Mouse (Mus musculus) lung, postnatal 0 days (tissue): ENCODE data around the gene Diaph2. TPM values are rescaled to one million over a fixed set of nuclear protein-coding genes. Genes with fewer than 3 reads are reported as not detected.

Source experiments
- ATAC-seq: fragments of 200-750 bp; cut with Nextera tagmentation; 2 replicates; pipeline ENCODE4 v1.8.0; 2017; ENCODE audit warnings: moderate library complexity
- DNase-seq: peaks from one replicate; pipeline ENCODE4 v3.0.0-alpha.2; 2016; ENCODE audit warnings: low spot score
- H3K27ac ChIP-seq: fragments of 300-500 bp; sonication (generic); 2 replicates; pipeline ENCODE4 v1.5.1; 2014; ENCODE audit warnings: antibody characterized with exemption, mild to moderate bottlenecking, low read length, mixed read lengths
- H3K27me3 ChIP-seq: fragments of 300-500 bp; sonication (generic); replicated peaks from 2 replicates; pipeline ENCODE4 v1.6.1; 2014; ENCODE audit warnings: low read length, mixed read lengths; ENCODE audit not compliant: insufficient read depth
- H3K36me3 ChIP-seq: fragments of 300-500 bp; sonication (generic); 2 replicates; pipeline ENCODE4 v1.6.1; 2014; ENCODE audit warnings: low read length, mixed read lengths; ENCODE audit not compliant: insufficient read depth
- H3K4me1 ChIP-seq: fragments of 300-500 bp; sonication (generic); 2 replicates; pipeline ENCODE4 v1.6.1; 2014; ENCODE audit warnings: antibody characterized with exemption, low read depth, low read length, mixed read lengths; ENCODE audit not compliant: insufficient read depth
- H3K4me2 ChIP-seq: fragments of 300-500 bp; sonication (generic); replicated peaks from 2 replicates; pipeline ENCODE4 v1.6.1; 2014; ENCODE audit warnings: low read depth, mild to moderate bottlenecking, low read length, moderate library complexity, mixed read lengths
- H3K4me3 ChIP-seq: fragments of 300-500 bp; sonication (generic); 2 replicates; pipeline ENCODE4 v1.5.1; 2014; ENCODE audit warnings: low read depth, low read length
- H3K9ac ChIP-seq: fragments of 300-500 bp; sonication (generic); replicated peaks from 2 replicates; pipeline ENCODE4 v1.6.1; 2014; ENCODE audit warnings: low read depth, mild to moderate bottlenecking
- H3K9me3 ChIP-seq: fragments of 300-500 bp; sonication (generic); 2 replicates; pipeline ENCODE4 v1.6.1; 2016; ENCODE audit warnings: low read length, mixed read lengths
- CTCF ChIP-seq: IDR thresholded peaks from 2 replicates; pipeline ENCODE4 v1.5.1; 2016; ENCODE audit warnings: antibody characterized with exemption, mild to moderate bottlenecking
- EP300 ChIP-seq: IDR thresholded peaks from 2 replicates; pipeline ENCODE4 v1.6.1; 2016; ENCODE audit warnings: antibody characterized with exemption, mild to moderate bottlenecking, control low read depth
- WGBS: fragments of 180-500 bp; shearing (Covaris S2); extraction: QIAGEN DNeasy Blood & Tissue Kit; methylation state at CpG from one replicate; pipeline ENCODE4 v1.1.7; 2014; 5-methylcytosine and 5-hydroxymethylcytosine counted together
- polyA plus RNA-seq: library from polyadenylated mRNA; unstranded; fragments of >200 nt; fragmentation: Nextera tagmentation; extraction: Ambion mirVana; gene quantifications from 2 replicates; pipeline ENCODE4 v1.2.1, GENCODE M21; 2015

Diaph2 gene
- polyA plus RNA-seq, 1 experiment from 2014 or later: 7.5 TPM

DNA sequence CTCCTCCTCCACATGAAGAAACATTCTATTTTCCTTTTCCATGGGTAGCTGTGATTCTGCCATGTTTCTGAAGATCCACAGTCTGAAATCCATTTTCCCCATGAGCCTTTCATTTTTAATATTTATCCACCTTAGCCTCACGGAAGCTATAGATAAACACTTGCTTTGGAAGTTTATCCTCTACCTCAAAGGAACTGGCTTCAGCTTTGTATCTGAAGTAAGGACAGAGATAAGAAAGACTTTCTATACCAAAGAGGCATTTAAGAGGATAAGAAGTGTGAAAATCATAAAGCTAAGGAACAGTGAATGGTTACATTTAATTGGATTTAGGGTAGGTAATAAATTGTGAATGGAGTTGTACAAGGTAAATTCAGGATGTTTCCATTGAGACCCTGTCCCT lies 480.5 kb downstream of the Diaph2 start:
- ATAC-seq: no peak
- DNase-seq: no peak
- no peak overlapping the region for H3K4me3 ChIP-seq
- no peak overlapping the region for H3K27ac ChIP-seq
- no peaks in the 10 kb centered on the region for H3K9me3 ChIP-seq
- WGBS: 91% methylated on average over 1 of the region's 1 CpGs
- H3K4me2 ChIP-seq: no peak overlapping the region
- no peaks in the 10 kb centered on the region for H3K27me3 ChIP-seq
- no peaks in the 10 kb centered on the region for H3K4me1 ChIP-seq
- no peaks in the 10 kb centered on the region for H3K36me3 ChIP-seq
- TF ChIP-seq CTCF (no peak), EP300 (no peak)
- no peak overlapping the region for H3K9ac ChIP-seq

DNA sequence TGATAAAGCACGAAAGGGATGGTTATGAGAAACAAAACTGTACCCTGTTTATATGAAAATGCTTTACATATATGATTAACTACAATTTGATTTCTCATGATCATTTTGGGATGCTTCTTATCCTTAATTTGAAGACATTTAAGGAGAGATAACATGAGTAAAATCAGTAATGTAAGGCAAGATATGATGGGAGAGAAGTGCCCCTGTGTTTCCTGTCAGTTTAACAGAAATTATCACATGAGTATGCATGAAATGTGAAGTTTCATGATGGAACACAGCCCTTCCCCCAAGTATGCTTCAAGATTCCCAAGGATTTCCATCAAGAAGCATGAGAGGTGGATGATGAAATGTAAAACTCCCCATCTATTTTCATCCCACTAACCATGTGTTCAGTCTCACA lies 485.6 kb downstream of the Diaph2 start:
- no peaks in the 10 kb centered on the region for H3K36me3 ChIP-seq
- no peak overlapping the region for H3K9ac ChIP-seq
- no peak overlapping the region for H3K4me3 ChIP-seq
- no peaks in the 10 kb centered on the region for H3K9me3 ChIP-seq
- 62% methylated on average over 1 of the region's 1 CpGs for WGBS
- ATAC-seq (no peak), DNase-seq (no peak)
- H3K27me3 ChIP-seq: no peaks in the 10 kb centered on the region
- H3K4me2 ChIP-seq: no peak overlapping the region
- TF ChIP-seq CTCF: no peak
- TF ChIP-seq EP300: no peak
- H3K4me1 ChIP-seq: no peaks in the 10 kb centered on the region
- H3K27ac ChIP-seq: no peak overlapping the region

DNA sequence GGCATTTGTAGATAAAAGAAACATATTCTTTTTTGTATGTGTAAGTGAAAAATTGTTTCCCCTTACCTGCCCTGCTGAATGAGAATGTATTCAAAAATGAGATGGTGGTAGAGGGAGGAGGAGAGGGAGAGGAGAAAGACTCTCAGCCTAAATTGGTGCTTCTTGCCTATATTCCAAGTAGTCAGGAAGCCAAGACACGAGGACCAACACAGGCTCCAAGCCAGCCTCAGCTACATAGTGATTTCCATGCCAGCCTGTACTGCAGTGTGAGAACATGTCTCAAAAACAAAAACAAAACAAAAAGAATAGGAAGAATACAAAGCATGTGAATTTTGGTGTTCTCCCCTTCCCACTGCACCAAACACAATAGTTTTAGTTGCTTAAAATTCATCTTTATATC lies 497.1 kb downstream of the Diaph2 start:
- TF ChIP-seq EP300 (no peak), CTCF (no peak)
- Histone ChIP-seq H3K4me1 (no peaks in the 10 kb centered on the region), H3K4me2 (no peak overlapping the region), H3K4me3 (no peak overlapping the region), H3K36me3 (no peaks in the 10 kb centered on the region), H3K27me3 (no peaks in the 10 kb centered on the region), H3K9ac (no peak overlapping the region), H3K9me3 (no peaks in the 10 kb centered on the region), H3K27ac (no peak overlapping the region)
- 71% methylated on average over 1 of the region's 1 CpGs for WGBS
- ATAC-seq (no peak), DNase-seq (no peak)

DNA sequence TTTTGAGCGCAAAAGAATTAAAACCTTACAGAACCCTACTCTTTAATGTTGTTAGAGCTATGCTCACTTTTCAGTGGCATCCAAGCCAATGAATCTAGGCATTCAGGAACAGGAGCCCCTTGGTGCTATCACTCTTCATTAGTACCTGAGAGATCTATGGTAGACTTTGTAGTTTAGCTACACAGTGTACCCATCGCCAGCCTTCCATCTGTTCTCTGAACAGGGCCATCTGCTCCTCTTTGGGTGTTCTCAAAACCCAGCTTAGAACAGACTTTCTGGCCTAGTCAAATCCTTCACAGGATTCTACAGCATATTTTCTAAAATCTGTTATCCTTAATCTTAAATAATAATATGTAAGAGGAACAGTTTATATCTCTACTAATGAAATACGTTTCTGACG lies 504.1 kb downstream of the Diaph2 start:
- H3K4me2 ChIP-seq: no peak overlapping the region
- H3K27ac ChIP-seq: no peak overlapping the region
- DNase-seq (no peak), ATAC-seq (no peak)
- H3K4me3 ChIP-seq: no peak overlapping the region
- H3K27me3 ChIP-seq: no peaks in the 10 kb centered on the region
- H3K9ac ChIP-seq: no peak overlapping the region
- no peaks in the 10 kb centered on the region for H3K9me3 ChIP-seq
- H3K36me3 ChIP-seq: no peaks in the 10 kb centered on the region
- TF ChIP-seq EP300: no peak
- no peak for TF ChIP-seq CTCF
- no peaks in the 10 kb centered on the region for H3K4me1 ChIP-seq
- 92% methylated on average over 4 of the region's 4 CpGs for WGBS

DNA sequence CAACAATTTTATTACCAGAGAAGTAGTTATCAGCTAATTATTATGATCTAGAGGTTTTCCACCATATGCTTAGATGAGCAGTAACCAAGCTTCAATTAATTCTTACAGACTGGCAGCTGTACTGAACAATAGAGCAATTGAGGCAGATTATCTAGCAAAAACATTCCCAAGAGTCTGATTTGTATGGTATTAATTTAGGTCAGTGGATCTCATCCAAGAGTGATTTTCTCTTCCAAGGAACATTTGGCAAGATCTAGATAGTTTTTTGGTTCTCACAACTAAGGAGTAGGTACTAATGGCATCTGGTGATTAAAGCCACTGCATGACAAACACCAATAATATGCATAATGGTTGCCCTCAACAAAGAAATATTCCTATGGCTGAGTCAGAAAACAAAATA lies 516.2 kb downstream of the Diaph2 start:
- Histone ChIP-seq H3K27ac (no peak overlapping the region), H3K9ac (no peak overlapping the region), H3K36me3 (no peaks in the 10 kb centered on the region), H3K27me3 (no peaks in the 10 kb centered on the region), H3K4me3 (no peak overlapping the region), H3K4me2 (no peak overlapping the region), H3K4me1 (no peaks in the 10 kb centered on the region), H3K9me3 (no peaks in the 10 kb centered on the region)
- DNase-seq: no peak
- TF ChIP-seq EP300: no peak
- TF ChIP-seq CTCF: no peak
- no peak for ATAC-seq

DNA sequence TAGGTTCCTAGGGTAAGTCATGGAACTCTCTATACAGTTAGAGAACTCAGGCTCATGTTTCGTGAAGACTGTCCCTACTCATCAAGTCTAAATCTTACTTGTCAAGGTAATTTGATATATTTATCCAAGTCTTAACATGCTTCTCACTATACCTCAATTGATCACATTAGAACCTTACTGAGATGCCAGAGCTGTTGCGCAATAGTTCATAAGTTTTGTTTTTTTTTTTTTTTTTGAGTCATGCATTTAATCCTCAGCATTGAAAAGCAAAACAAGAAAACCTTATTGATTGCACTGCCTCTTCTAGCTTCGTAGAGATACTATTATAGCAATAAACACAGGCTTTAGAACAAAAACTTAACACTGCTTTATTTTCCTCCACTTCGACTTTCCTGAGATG lies 529.6 kb downstream of the Diaph2 start:
- no peak overlapping the region for H3K9ac ChIP-seq
- H3K27me3 ChIP-seq: no peaks in the 10 kb centered on the region
- H3K4me3 ChIP-seq: no peak overlapping the region
- TF ChIP-seq EP300: no peak
- TF ChIP-seq CTCF: no peak
- H3K4me2 ChIP-seq: no peak overlapping the region
- DNase-seq: no peak
- no peak for ATAC-seq
- no peak overlapping the region for H3K27ac ChIP-seq
- H3K4me1 ChIP-seq: no peaks in the 10 kb centered on the region
- H3K36me3 ChIP-seq: no peaks in the 10 kb centered on the region
- WGBS: 81% methylated on average over 4 of the region's 4 CpGs
- no peaks in the 10 kb centered on the region for H3K9me3 ChIP-seq

DNA sequence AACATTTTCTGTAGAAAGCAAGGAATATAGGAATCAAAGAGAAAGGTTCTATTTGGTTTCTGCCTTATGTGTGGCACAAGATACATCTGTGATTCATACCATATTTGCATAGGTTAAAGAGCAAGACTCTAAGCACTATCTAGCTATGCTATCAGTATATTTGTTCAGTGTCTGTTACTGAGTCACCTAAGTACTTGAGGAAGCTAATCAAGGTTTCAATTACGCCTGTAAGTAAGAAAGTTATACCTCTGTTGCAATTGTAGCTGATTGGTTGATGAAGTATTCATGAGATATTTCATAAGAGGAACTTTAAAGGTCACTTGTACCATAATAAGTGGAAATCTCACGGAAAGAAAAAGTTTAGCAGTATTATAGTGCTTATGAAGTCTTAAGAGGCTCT lies 531.9 kb downstream of the Diaph2 start:
- H3K9ac ChIP-seq: no peak overlapping the region
- no peak overlapping the region for H3K4me2 ChIP-seq
- no peak overlapping the region for H3K27ac ChIP-seq
- H3K9me3 ChIP-seq: no peaks in the 10 kb centered on the region
- H3K36me3 ChIP-seq: no peaks in the 10 kb centered on the region
- no peaks in the 10 kb centered on the region for H3K27me3 ChIP-seq
- ATAC-seq: peak; percentile 74
- TF ChIP-seq EP300: peak; percentile 46
- TF ChIP-seq CTCF: no peak
- peak; percentile 56 for DNase-seq
- WGBS: 46% methylated on average over 2 of the region's 2 CpGs
- H3K4me1 ChIP-seq: no peaks in the 10 kb centered on the region
- H3K4me3 ChIP-seq: no peak overlapping the region
